Mouse (Mus musculus) heart, postnatal 36 days (tissue): ENCODE results near the gene Nipal4. TPM values are rescaled to one million over a fixed set of nuclear protein-coding genes. Genes with fewer than 3 reads are reported as not detected.
"Not testable (repeated sequence)": the region's sequence is repeated elsewhere in the genome, so short reads cannot be mapped to it uniquely, and the experiment has no call there.

Source experiments
- DNase-seq, 2 experiments: peaks; one replicate each; pipeline ENCODE4 v3.0.0; 2021 to 2022
- intact Hi-C: fragments of 180-260 bp; cut with DNase I; formaldehyde crosslinking; loops from one replicate; pipeline ENCODE4 v1.15.1; 2025
- total RNA-seq, 2 experiments: library from RNA; stranded (reverse); gene quantifications; 2 replicates each; pipeline ENCODE4 v1.2.3; 2021

Gene Nipal4
- total RNA-seq: under 1 TPM; 0.08 to 0.11 TPM

DNA sequence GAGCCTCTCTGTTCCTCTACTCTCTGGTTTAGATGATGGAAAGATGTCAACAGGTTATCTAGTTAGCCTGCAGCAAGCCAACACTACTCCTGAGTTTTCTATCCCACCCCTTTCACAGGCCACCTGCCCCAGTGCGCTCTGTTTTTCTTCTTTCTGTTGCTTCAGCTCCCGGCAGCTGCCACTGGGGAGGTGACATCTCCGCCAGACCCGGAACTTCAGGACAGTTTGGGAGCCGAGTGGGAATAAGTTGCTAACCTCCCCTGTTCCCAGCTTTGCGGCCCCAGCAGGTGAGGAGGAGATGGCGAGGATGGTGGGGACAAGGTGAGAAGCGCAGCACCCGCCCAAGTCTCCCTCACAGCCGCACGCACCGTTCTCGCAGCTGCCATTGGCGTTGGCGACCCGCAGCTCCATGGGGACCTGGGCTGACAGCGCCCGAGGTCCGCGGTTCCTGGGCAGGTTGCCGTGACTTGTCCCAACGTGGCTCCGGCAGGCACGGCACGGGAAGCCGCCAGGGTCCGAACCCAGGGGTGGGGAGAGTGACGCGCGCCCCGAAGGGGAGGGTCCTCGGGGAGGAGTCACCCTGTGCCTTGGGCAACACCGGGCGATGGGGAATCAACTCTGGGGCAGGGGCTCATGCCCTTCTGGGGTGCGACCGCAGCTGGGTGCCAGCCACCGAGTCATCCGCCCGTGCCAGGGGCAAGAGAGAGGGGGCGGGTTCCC is at the start of gene Nipal4:
TSS of gene Nipal4 (minus strand) at position 643 of the 720 bp plus-strand sequence.
- DNase-seq: peak in 1 of 2 experiments; percentile 10
- intact Hi-C loops: no loop called here

DNA sequence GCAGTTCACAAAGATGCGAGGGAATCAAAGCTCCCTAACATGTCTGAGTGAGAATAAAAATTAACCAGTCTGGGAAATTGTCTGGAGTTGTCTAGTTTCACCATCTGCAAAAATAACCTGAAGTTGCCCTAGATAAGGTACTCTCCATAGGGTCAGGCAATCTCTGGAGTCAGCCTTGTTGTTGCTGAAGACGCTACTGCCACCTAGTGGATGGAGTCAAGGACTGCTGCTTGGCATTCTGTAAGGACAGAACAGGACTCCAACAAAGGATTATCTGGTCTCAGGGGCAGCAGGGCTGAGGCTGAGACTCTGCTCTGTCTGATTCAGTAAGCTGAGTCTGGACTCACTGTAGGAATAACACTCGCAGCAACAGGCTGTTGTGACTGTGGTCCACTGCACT is 49.0 kb upstream of the Nipal4 start:
- peak; percentile 52 to 65 for DNase-seq
- intact Hi-C loops: loop anchor here (1.0 to 5.0 kb wide), 4 partner anchors 87 to 268 kb away; partner anchors contain the start of gene Gm12166

DNA sequence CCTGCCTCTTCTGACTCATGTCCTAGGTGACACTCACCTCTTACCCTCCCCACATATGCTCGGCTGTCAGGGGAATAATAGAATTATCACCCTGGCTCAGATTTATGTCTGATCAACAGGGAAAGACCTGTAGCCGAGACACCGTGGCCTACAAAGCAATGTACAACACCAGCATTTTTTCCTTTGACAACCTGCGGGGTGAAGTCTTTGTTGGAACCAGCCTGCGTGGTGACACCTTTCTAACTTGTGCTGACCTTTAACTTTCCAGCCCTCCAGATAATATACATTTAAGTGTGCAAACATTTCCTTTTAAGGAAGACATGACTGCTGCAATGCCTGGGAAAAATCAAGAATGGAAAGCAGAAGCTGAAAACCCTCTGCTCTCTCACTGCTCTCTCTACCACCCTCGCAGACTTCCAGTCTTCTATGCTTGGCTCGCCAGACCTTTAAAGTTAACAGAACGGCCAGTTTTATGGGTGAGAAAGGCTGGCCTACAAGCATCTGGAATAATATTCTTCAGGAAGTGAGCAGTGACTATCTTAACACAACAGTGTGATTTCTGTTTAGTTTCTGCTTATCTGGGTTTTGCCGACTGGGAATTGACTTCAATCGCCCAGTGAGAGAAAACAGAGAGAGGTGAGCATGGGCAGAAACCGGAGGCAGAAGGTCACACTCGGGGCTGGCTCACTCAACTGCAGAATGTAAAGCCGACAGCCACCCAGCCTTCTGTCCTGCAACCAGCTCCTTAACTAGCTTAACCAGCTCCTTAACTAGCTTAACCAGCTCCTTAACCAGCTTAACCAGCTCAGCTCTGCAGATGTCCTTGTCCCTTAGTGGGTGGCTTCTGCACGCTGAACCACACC is 48.3 kb upstream of the Nipal4 start:
- intact Hi-C loops: loop anchor here (1.0 to 5.0 kb wide), 4 partner anchors 86 to 267 kb away; partner anchors contain the start of gene Gm12166
- DNase-seq: peak in 1 of 2 experiments; percentile 14

DNA sequence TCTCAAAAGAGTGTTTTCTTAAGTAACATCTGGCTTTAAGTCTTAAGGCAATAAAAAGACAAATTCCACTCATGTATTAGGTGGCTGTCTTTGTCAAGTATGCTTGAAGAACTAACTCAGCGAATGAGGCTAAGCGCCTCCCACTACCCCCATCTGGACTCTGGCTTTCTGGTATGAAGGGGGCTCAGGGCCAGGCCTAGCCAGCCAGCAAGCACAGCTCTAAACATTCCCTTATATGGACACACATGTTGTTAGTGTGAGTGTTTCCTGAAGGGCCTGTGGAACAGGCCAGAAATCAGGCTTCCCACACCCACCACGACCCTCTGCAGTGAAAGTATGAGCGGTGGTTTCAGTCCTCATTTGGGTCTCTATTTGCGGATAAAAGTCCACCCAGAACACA is 47.5 kb upstream of the Nipal4 start:
- no peak for DNase-seq
- intact Hi-C loops: loop anchor here (2.0 kb wide), 2 partner anchors 85 to 197 kb away; no protein-coding TSS in a partner anchor

DNA sequence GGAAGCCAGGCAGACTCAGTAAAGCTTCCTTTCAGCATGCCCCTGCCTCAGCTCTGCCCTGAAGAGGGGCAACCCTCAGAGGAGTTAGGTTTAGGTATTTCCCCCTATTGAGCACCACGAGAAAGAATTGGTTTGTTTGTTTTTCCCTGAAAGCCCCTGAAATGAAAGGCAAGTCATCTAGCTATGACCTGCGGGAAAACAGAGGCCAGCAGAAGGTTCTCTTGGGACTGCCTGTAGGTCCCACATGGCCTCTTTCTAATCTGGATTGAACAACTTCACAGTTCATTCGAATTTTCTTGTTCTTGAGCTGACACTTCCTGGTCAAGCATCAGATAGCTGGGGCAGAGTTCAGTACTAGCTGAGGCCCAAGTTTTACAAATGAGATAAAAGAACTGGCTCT is 45.5 kb upstream of the Nipal4 start:
- intact Hi-C loops: no loop called here
- DNase-seq: no peak

DNA sequence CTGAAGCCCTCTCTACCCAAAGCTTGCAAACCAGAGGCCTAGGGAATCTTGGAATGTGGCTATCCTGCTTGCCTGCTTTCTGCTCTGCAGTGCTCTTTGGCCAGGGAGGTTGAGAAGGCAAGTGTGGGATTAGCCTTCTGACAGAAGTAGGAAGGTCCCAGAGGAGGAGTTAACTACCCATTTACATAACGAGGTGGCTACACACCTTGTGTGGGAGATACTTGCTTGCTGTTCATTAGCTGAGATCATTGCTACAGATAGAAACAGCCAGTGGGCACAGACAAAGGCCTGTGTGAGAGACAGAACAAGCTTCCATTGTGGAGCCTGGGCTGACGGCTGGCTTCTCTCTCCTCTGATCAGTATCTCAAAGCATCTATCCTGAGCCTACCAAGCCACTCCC is 43.6 kb upstream of the Nipal4 start:
- intact Hi-C loops: no loop called here
- DNase-seq: no peak

DNA sequence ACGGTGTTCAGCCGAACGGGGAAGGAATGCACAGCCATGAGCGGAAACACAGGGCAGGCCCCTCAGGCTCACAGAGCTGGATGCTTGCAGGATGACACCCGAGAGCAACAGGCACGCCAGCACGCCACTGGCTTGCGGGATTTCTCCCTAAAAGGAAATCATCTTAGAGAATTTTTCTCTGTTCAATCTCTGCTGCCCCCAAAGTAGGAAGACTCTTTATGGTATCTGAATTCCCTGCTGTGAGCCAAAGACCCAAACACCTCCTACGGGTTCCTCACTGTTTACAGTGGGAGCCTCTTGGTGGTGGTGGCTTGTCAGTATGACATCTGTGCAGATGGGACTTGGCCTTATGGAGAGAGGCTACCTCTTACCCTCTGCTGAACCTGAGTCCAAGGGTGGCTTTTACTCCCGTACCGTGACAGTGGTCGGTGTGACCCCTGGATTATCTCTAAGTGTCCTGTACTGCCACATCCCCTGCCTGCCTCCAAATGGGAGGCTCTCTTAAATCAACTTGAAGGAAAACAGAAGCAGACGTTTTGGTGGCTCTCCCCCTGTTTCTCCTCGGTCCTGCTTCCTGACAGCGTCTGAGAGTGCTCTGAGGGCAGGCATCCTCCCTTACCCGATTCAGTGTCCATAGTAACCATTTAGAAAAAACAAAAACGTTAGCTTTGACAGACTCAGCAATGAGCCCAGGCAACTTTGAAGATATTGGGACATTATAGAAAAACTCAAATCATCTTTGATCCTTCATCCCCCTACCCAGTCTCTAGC is 39.5 kb upstream of the Nipal4 start:
- DNase-seq: no peak
- intact Hi-C loops: no loop called here

DNA sequence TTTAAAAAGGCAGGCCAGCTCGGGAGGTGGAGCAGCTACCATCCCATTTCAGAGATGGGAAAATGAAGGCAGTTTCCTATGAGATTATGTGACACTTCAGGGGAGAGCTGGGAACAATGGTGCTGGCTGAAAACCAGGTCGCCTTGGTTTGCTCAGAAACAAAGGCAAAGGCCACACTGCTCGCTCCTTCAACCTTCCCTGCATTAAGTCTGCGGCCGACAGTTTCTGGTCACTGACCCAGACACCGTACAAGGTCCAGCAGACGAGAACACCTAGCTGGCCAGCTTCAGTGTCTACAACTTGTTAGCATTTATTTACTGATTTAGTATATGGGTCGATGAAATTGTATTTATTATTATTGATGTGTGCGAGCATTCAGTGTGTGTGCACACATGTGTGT is 38.5 kb upstream of the Nipal4 start:
- no peak for DNase-seq

DNA sequence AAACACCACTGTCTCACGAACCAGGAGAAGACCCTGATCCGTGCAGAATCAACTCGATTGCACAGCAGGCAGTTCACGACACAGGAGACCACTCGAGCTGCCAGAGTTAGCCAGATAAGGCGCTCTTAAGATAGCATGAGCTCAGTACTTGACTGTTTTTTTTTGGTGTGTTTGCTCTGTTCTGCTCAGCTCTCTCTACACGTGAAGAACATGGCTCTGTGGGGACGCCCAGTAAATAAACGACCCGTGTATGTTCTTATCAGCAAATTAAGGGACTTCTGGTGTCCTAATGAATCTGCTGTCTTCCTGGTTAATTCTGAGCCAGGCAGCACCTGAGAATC is 36.2 kb upstream of the Nipal4 start:
- no peak for DNase-seq
- intact Hi-C loops: no loop called here

More for the DNA sequence above, 38.5 kb upstream of the Nipal4 start:
- intact Hi-C loops: no loop called here

DNA sequence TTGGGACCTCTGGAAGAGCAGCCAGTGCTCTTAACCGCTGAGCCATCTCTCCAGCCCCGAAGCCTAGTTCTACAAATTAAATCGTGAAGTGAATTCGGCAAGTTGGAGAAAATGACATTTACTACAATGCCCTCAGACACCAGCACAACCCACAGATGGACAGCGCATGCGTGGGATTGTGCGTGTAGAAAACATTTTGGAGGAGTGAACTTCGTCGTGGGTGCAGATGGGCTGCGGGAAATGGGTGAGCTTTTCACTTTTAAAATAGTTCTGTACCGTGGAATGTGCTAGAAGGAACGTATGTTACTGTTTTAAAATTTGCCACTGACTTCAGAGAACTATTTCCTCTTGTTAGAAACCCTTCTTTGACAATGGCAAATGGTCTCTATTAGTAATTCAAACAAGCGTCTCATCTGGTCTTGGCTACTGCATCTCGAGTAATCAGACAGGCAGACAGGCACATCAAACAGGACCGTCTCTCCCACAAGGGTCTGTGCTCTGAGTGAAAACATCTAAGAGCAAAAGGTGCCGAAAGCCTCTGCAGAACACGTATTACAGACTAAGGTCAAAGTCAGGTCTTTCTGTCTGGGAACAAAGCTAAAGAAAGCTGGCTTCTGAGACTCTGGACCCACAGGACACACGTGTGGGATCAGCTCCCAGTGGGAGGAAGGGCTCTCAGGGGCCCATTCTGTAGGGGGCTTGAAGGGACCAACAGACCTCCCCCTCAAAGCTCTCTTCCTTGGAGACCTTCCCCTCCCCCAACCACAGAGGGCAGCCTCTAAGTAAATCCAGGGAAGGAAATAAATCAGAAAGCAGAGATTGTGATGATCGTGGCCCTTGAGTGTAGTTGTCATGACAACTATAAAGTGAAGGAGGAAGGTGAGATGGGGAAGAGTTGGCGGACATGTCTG is 35.6 kb upstream of the Nipal4 start:
- no peak for DNase-seq
- intact Hi-C loops: no loop called here

DNA sequence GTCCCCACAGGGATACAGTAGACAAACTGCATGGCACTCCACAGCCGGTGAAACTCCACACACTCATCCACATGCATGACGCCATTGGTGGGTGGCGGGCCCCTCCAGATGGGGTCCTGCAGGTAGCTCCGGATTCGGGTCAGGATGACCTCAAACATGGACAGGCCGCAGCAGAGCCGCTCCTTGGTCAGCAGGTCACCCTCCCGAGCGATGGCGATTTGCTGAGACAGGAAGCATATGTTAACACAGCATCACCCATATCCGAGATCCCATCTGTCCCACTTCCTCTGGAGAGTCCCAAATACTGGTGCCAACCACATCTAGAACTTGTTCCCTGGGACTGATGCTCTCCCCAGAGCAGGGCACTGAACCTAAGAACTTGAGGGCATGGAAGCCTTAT is 34.4 kb upstream of the Nipal4 start:
- intact Hi-C loops: no loop called here
- DNase-seq: no peak

DNA sequence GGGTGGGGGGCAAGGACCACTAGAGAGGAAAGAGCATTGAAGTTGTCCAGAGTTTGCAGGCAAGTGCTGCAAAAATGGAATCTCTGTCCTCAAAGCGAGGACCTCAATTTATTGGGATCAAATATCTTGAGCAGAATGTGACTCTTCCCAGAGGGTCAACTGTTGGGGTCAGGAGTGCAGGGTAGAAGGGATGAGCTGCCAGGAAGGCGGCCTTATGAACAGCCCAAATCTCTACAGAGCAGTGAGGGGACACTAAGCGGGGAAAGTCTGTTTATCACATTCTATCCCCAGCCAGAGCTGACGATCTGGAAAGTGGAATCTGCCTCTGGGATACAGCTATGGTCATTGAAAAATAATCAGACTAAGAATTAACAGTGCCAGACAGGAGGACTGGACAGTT is 27.9 kb upstream of the Nipal4 start:
- intact Hi-C loops: no loop called here
- no peak for DNase-seq

DNA sequence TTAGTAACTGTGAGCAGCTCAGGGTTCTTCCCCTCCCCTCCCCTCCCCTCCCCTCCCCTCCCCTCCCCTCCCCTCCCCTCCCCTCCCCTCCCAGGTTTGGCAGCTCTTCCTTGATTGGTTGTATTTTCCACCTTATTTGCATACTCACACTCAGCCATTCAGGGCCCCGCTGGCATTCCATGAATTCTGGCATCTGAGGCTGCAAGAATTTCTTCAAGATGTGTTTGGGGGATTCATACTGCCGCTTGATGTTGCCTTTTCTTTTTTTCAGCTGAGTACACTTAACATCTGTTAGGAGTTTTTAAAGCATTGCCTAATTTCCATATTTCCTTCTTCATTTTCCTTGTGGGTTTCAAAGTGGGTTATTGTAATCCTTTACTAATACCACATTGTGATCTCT is 22.0 kb upstream of the Nipal4 start:
- DNase-seq: no peak

DNA sequence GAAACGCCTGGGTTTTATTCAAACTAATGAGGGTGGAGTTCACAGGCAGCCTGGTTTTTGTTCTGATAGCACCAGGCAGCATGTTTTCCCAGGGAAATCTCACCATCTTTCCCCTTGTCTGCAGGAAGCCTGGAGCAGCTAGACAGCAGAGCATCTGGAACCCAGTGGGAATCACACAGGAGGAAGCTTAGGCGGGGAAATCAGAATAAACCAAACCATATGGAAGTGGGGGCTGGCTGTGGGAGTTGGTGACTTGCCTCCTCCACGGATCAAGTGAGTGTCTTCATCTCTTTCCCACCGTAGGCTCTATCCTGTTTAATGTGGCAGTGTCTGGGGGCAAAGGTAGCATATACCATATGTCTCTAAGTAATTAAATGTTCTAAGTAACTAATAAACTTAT is 19.2 kb upstream of the Nipal4 start:
- intact Hi-C loops: no loop called here
- DNase-seq: no peak

More for the DNA sequence above, 22.0 kb upstream of the Nipal4 start:
- intact Hi-C loops: no loop called here

DNA sequence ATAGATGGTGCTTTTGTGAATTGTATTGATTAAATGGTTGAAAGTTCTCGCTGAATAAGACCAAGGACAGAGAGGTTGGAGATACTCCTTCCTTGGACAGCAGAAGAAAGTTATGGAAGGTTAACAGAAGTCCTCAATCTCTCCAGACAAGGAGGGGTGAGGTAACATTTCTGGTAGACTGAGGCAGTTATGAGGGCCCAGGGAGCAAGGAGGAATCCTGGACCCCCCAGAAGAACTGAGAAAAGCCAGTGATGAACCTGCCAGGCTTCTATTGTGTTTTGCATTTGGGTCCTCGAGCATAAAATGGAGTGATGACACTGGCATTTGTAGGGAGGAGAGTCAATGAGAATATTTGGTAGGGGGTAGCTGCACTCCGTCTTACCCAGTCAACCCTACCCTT is 18.6 kb upstream of the Nipal4 start:
- no peak for DNase-seq
- intact Hi-C loops: no loop called here

DNA sequence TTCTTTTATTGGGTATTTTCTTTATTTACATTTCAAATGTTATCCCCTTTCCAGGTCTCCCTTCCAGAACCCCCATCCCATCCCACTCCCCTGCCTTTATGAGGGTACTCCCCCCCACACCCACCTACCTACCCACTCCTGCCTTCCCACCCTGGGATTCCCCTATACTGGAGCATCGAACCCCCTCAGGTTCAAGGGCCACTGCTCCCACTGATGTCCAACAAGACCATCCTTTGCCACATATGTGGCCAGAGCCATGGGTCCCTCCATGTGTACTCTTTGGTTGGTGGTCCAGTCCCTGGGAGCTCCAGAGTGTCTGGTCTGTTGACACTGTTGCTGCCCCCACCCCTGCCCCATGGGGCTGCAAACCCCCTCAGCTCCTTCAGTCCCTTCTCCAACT is 15.7 kb upstream of the Nipal4 start:
- intact Hi-C loops, DNase-seq: not testable (repeated sequence)

DNA sequence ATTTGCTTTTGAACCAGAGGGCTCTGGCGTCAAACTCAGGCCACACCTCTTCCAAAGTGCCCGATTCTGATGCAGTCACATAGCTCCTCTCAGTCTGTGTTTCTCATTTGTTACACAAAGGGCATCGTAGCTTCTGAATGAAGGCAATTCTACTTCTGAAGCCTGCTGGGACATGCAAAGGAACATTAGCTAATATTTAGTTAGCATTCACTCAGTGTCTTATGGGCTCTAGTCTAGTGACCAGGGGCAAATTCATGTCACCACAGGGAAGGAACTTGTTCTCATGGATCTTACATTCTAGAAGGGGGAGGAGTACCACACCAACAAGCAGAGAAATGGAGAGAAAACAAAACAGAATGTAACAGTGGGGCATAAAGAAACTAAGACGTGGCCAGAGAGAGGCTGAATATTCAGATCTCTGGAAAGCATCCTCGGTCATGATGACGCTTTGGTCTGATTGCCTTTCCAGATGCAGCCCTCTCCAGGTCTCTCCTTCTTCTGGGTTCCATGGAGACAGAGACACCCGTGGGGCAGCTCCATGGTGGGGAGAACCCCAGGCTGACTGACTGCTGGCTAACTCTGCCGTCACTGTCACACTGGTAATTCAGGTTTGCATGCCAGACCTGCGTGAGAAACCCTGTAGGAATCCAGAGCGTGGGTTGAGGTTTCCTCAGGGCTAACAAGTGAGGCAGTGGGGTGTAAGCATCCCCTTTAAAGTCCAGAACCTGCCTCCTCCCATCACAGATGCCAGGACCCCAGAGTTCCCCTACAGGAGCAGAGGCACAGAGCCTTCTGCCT is 11.1 kb upstream of the Nipal4 start:
- intact Hi-C loops: no loop called here
- DNase-seq: no peak

DNA sequence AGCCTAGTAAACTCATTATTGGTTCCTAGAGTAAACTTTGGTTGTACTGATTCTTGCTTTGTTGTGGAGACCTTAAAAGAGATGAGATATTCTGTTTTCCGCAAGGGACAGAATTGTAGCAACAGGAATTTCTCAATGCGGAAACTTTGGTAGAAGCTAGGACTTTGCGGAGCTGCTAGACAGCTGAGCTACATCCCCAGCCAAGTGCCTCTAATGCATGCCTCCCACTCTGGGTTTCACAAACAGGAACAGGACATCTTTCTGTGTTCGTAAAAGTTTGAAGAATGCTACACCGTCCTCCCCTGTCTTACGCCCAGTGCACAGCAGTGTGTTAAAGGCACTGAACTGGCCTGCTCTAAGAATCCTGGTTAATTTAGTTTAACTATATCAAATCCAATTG is 9.8 kb upstream of the Nipal4 start:
- intact Hi-C loops: no loop called here
- no peak for DNase-seq

DNA sequence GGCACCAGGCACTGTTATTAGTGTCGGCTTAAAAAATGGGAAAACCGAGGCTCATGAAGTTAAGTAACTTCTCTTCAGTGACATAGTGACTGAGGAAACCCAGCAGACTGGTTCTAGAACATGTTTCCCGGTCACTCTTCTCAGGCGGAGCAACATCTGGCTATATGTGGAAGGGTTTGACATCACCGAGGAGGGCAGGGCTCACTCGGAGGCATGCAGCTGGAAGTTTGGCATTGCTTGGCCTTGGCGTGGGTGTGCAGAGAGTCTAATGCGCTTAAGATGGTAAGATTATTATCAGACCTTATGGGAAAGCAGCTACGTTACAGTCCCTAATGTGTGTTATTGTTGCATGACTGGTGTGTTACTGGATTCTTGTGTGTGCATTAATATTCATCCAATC is 5.8 kb upstream of the Nipal4 start:
- DNase-seq: no peak
- intact Hi-C loops: no loop called here
